In genomic region chr15:31056145-31056544, GRCm38 (mm10) we compare ENCODE assay signal across 29 mouse cellular contexts.
DNase-seq lines count a peak whose midpoint lies in the region; TF ChIP-seq lines count a peak whose summit lies in the region.
"Had no signal": no experiment of that assay in that cellular context is flagged by ENCODE, and none has a peak within 500 bp of the region (broad histone marks: within the 10 kb centered on the region; RNA-seq: fewer than 3 reads in every experiment).

No protein-coding gene starts in this region.

- H3K36me3 ChIP-seq in CH12.LX (replicated peaks in 1 of 2; ENCODE audit: control insufficient read depth in 1 of 2, insufficient read depth in 1 of 2, low read length in 1 of 2), result no peaks in the 10 kb centered on the region
- H3K36me3 ChIP-seq in myocyte (ENCODE audit: control insufficient read depth, insufficient read depth), result no peaks in the 10 kb centered on the region
- H3K36me3 ChIP-seq: embryonic facial prominence, embryonic 10.5 days; embryonic facial prominence, embryonic 13.5 days; forebrain, embryonic 12.5 days; forebrain, embryonic 15.5 days; G1E; hindbrain, embryonic 10.5 days; hindbrain, embryonic 13.5 days had no signal

- H3K79me2 ChIP-seq in CH12.LX (replicated peaks; ENCODE audit: control insufficient read depth, extremely low read depth, insufficient read depth, poor library complexity, severe bottlenecking), result no peaks in the 10 kb centered on the region
- no peaks in the 10 kb centered on the region for H3K79me2 ChIP-seq in myocyte (ENCODE audit: control insufficient read depth, insufficient read depth)

- intact Hi-C loops in gastrocnemius, adult 2 months (cut with DNase I), result loop anchor here (10.0 kb wide), 1 partner anchor 209 kb away; no protein-coding TSS in a partner anchor

- in situ Hi-C loops in CH12.LX (cut with MboI; ENCODE audit: low pct_ligation_motif_present, low pct_unique_long_range_greater_than_20kb, low sequenced_read_pairs), result no loop called here

- H3K9me3 ChIP-seq in CH12.LX (replicated peaks; ENCODE audit: low read length), result no peaks in the 10 kb centered on the region
- H3K9me3 ChIP-seq: embryonic facial prominence, embryonic 10.5 days; embryonic facial prominence, embryonic 13.5 days; forebrain, embryonic 12.5 days; forebrain, embryonic 15.5 days; G1E; hindbrain, embryonic 10.5 days; hindbrain, embryonic 13.5 days had no signal

- H3K4me2 ChIP-seq in CH12.LX (ENCODE audit: insufficient read depth, low read depth, poor library complexity, severe bottlenecking), result no peak overlapping the region
- no peak overlapping the region for H3K4me2 ChIP-seq in myocyte (ENCODE audit: low read depth)
- H3K4me2 ChIP-seq: embryonic facial prominence, embryonic 13.5 days; forebrain, embryonic 12.5 days; forebrain, embryonic 15.5 days; heart, embryonic 11.5 days; hindbrain, embryonic 13.5 days had no signal

- peak; percentile 49 for TF ChIP-seq RAD21 in CH12.LX (IDR thresholded peaks at IDR 0.05; ENCODE audit: low read depth, low read length)

- TF ChIP-seq CTCF in gastrocnemius, adult 2 months (IDR thresholded peaks at IDR 0.05), result peak; percentile 19; the same call in 1 of the 2 replicates
- peak; percentile 26 for TF ChIP-seq CTCF in layer of hippocampus, adult 2 months (conservative IDR thresholded peaks at IDR 0.05)
- peak in 1 of 2 experiments; percentile 41; a peak in 2 of 4 replicates for TF ChIP-seq CTCF in CH12.LX (conservative IDR thresholded peaks at IDR 0.05 in 1 of 2, IDR thresholded peaks at IDR 0.05 in 1 of 2; ENCODE audit: low read depth in 2 of 2, low read length in 2 of 2)

- H3K4me1 ChIP-seq in CH12.LX (ENCODE audit: control insufficient read depth in 1 of 2, insufficient read depth in 2 of 2), result peaks cover 0 to 11% of the 10 kb centered on the region in 2 experiments; a peak in 2 of 4 replicates
- H3K4me1 ChIP-seq: embryonic facial prominence, embryonic 10.5 days; embryonic facial prominence, embryonic 13.5 days; forebrain, embryonic 12.5 days; forebrain, embryonic 15.5 days; hindbrain, embryonic 10.5 days had no signal

- no peak overlapping the region for H3K4me3 ChIP-seq in gastrocnemius, adult 2 months
- no peak overlapping the region for H3K4me3 ChIP-seq in layer of hippocampus, adult 2 months
- H3K4me3 ChIP-seq in CH12.LX (replicated peaks in 1 of 3; ENCODE audit: low read depth in 2 of 3, low read length in 2 of 3, poor library complexity in 1 of 3) (no peak overlapping the region), myocyte (no peak overlapping the region)
- H3K4me3 ChIP-seq: embryonic facial prominence, embryonic 10.5 days; embryonic facial prominence, embryonic 13.5 days; erythroblast, embryonic 14.5 days; forebrain, embryonic 12.5 days; forebrain, embryonic 15.5 days; hindbrain, embryonic 10.5 days; hindbrain, embryonic 13.5 days had no signal

- TF ChIP-seq POLR2A in CH12.LX (IDR thresholded peaks at IDR 0.05; ENCODE audit: low read depth, low read length) (no peak), myocyte (IDR thresholded peaks at IDR 0.05; ENCODE audit: insufficient read length, low read depth) (no peak)

- no peak for TF ChIP-seq EP300 in CH12.LX (IDR thresholded peaks at IDR 0.05; ENCODE audit: low read length)

- no peak overlapping the region for H3ac ChIP-seq in myocyte (ENCODE audit: control insufficient read depth, insufficient read length)

- H3K9ac ChIP-seq in CH12.LX (ENCODE audit: insufficient read depth, low read depth), result no peak overlapping the region
- H3K9ac ChIP-seq: embryonic facial prominence, embryonic 13.5 days; forebrain, embryonic 12.5 days; forebrain, embryonic 15.5 days; hindbrain, embryonic 13.5 days had no signal

- H3K27me3 ChIP-seq in CH12.LX (replicated peaks), result no peaks in the 10 kb centered on the region
- H3K27me3 ChIP-seq in myocyte (ENCODE audit: control insufficient read depth, insufficient read depth, insufficient read length), result no peaks in the 10 kb centered on the region
- H3K27me3 ChIP-seq: embryonic facial prominence, embryonic 13.5 days; forebrain, embryonic 12.5 days; forebrain, embryonic 15.5 days; hindbrain, embryonic 13.5 days had no signal

- H3K27ac ChIP-seq in gastrocnemius, adult 2 months, result no peak overlapping the region
- H3K27ac ChIP-seq in layer of hippocampus, adult 2 months, result no peak overlapping the region
- no peak overlapping the region for H3K27ac ChIP-seq in CH12.LX (ENCODE audit: insufficient read depth, low read depth)
- H3K27ac ChIP-seq: embryonic facial prominence, embryonic 10.5 days; embryonic facial prominence, embryonic 13.5 days; forebrain, embryonic 12.5 days; forebrain, embryonic 15.5 days; hindbrain, embryonic 10.5 days; hindbrain, embryonic 13.5 days; hindbrain, postnatal 0 days had no signal

- DNase-seq in gastrocnemius, adult 2 months, result no peak
- DNase-seq in gastrocnemius, adult 8-10 months (ENCODE audit: low spot score in 2 of 2), result no peak
- no peak for DNase-seq in layer of hippocampus, adult 2 months (ENCODE audit: low spot score in 2 of 2)
- no peak for DNase-seq in layer of hippocampus, adult 11-12 months (ENCODE audit: low spot score)
- no peak for DNase-seq in CH12.LX (ENCODE audit: extremely low read depth)
- no peak for DNase-seq in thymus, postnatal 4 days
- DNase-seq in testis, postnatal 10 days (ENCODE audit: low spot score), result no peak
- DNase-seq: adrenal gland, adult 2 months; adrenal gland, postnatal 14 days; B cell, adult 2 months; cerebellum, adult 11 months; cerebellum, adult 2 months; cerebellum, postnatal 10 days; cerebellum, postnatal 36 days; embryo, embryonic 11 days; gastrocnemius, postnatal 14 days; heart, adult 18-20 months; heart, postnatal 36 days had no signal

- dilution Hi-C loops in CH12.LX (cut with MboI; ENCODE audit: extremely low pct_ligation_motif_present, extremely low pct_unique_long_range_greater_than_20kb, low sequenced_read_pairs), result no loop called here

TF ChIP-seq in CH12.LX, 34 proteins besides CTCF, POLR2A, EP300 and RAD21:
- TF ChIP-seq E2F4 (IDR thresholded peaks at IDR 0.05; ENCODE audit: insufficient replicate concordance, low read depth, low read length) (no peak), TCF12 (IDR thresholded peaks at IDR 0.05; ENCODE audit: low read depth, low read length) (no peak), BHLHE40 (IDR thresholded peaks at IDR 0.05; ENCODE audit: low read depth, low read length) (no peak), SMC3 (IDR thresholded peaks at IDR 0.05; ENCODE audit: low read depth, low read length) (peak; percentile 25), ZMIZ1 (IDR thresholded peaks at IDR 0.05; ENCODE audit: low read depth, low read length) (no peak)

TF ChIP-seq in myocyte, 11 proteins besides CTCF, POLR2A, EP300 and RAD21:
- TF ChIP-seq MYOG (IDR thresholded peaks at IDR 0.05; ENCODE audit: control insufficient read depth in 1 of 3, insufficient read depth in 1 of 3, insufficient read length in 2 of 3, low read depth in 2 of 3) (peak in 2 of 3 experiments; percentile 31 to 68), MYOD1 (IDR thresholded peaks at IDR 0.05; ENCODE audit: control insufficient read depth in 1 of 3, insufficient read length in 2 of 3, low read depth in 2 of 3) (peak in 1 of 3 experiments; percentile 72), REST (IDR thresholded peaks at IDR 0.05; ENCODE audit: insufficient read depth, insufficient read length) (no peak)
